Mouse (Mus musculus): ENCODE data around the gene Hist1h2bn. TPM values are rescaled to one million over a fixed set of nuclear protein-coding genes. Genes with fewer than 3 reads are reported as not detected.
"Not testable (repeated sequence)": the region's sequence is repeated elsewhere in the genome, so short reads cannot be mapped to it uniquely, and the experiment has no call there.

Gene Hist1h2bn
- 1.8 and 4.6 TPM in 2 replicates for polyA plus RNA-seq (2015; fragmentation: Nextera tagmentation; extraction: Ambion mirVana)

GRCm38 (mm10) chr13:21753524-21754285 lies at the start of gene Hist1h2bn, which contains the start of gene Hist1h2ak:
Gene Hist1h2bn (plus strand): TSS chr13:21754123.
Gene Hist1h2ak (minus strand): TSS chr13:21753827.
- H3K27me3 ChIP-seq (ENCODE audit: insufficient read depth, low read length); H3K36me3 ChIP-seq (ENCODE audit: insufficient read depth, low read length); H3K9me3 ChIP-seq (replicated peaks; ENCODE audit: low read length); H3K4me1 ChIP-seq (replicated peaks; ENCODE audit: insufficient read depth, low read length): not testable (repeated sequence)
- WGBS: under 1% methylated on average over 32 of the region's 50 CpGs
- peak; percentile 30; the same call in 1 of the 2 replicates for TF ChIP-seq CTCF (IDR thresholded peaks at IDR 0.05; ENCODE audit: low read depth)
- peak within 1 kb of the TSS; percentile 46; the same call in 1 of the 2 replicates for H3K9ac ChIP-seq (ENCODE audit: low read depth, low read length)
- ATAC-seq (replicated peaks; ENCODE audit: low FRiP score, low read depth) (peak; percentile 96), DNase-seq (ENCODE audit: low spot score) (peak; percentile 99)
- H3K27ac ChIP-seq: peak within 1 kb of the TSS; percentile 92
- peak within 1 kb of the TSS; percentile 44 for H3K4me3 ChIP-seq (replicated peaks; ENCODE audit: low read depth, low read length)
- peak within 1 kb of the TSS; percentile 65 for H3K4me2 ChIP-seq (ENCODE audit: low read length)

- ATAC-seq (replicated peaks; ENCODE audit: low FRiP score, low read depth) (no peak), DNase-seq (ENCODE audit: low spot score) (no peak)
- 72% methylated on average over 4 of the region's 4 CpGs for WGBS
- Histone ChIP-seq H3K27ac (no peak overlapping the region), H3K27me3 (ENCODE audit: insufficient read depth, low read length) (no peaks in the 10 kb centered on the region), H3K9ac (ENCODE audit: low read depth, low read length) (no peak overlapping the region), H3K4me2 (ENCODE audit: low read length) (no peak overlapping the region), H3K36me3 (ENCODE audit: insufficient read depth, low read length) (no peaks in the 10 kb centered on the region), H3K4me3 (replicated peaks; ENCODE audit: low read depth, low read length) (no peak overlapping the region), H3K4me1 (replicated peaks; ENCODE audit: insufficient read depth, low read length) (no peaks in the 10 kb centered on the region), H3K9me3 (replicated peaks; ENCODE audit: low read length) (no peaks in the 10 kb centered on the region)
- TF ChIP-seq CTCF (IDR thresholded peaks at IDR 0.05; ENCODE audit: low read depth): no peak
These were observed 47.3 kb upstream of the Hist1h2bn start for GRCm38 (mm10) chr13:21706669-21707068.

GRCm38 (mm10) chr13:21710031-21710711 lies 43.8 kb upstream of the Hist1h2bn start:
- Histone ChIP-seq H3K27me3 (ENCODE audit: insufficient read depth, low read length) (no peaks in the 10 kb centered on the region), H3K9ac (ENCODE audit: low read depth, low read length) (peak overlapping the region; percentile 54), H3K36me3 (ENCODE audit: insufficient read depth, low read length) (no peaks in the 10 kb centered on the region), H3K9me3 (replicated peaks; ENCODE audit: low read length) (no peaks in the 10 kb centered on the region), H3K4me1 (replicated peaks; ENCODE audit: insufficient read depth, low read length) (peaks cover 3% of the 10 kb centered on the region; the same call in 1 of the 2 replicates), H3K4me2 (ENCODE audit: low read length) (peak overlapping the region; percentile 78), H3K4me3 (replicated peaks; ENCODE audit: low read depth, low read length) (peak overlapping the region; percentile 75), H3K27ac (peak overlapping the region; percentile 81)
- DNase-seq (ENCODE audit: low spot score) (peak; percentile 96), ATAC-seq (replicated peaks; ENCODE audit: low FRiP score, low read depth) (peak; percentile 78)
- WGBS: under 1% methylated on average over 32 of the region's 32 CpGs
- TF ChIP-seq CTCF (IDR thresholded peaks at IDR 0.05; ENCODE audit: low read depth): peak; percentile 91

- 2% methylated on average over 22 of the region's 22 CpGs for whole genome bisulfite sequencing
- peaks cover 3% of the 10 kb centered on the region; the same call in 1 of the 2 replicates for H3K4me1 ChIP-seq (replicated peaks; ENCODE audit: insufficient read depth, low read length)
- peak overlapping the region; percentile 39 for H3K4me3 ChIP-seq (replicated peaks; ENCODE audit: low read depth, low read length)
- 0 out of 2 replicates have a peak overlapping the region, but pooled peaks have one; percentile 35 for H3K9ac ChIP-seq (ENCODE audit: low read depth, low read length)
- peak; percentile 79 for ATAC-seq (replicated peaks; ENCODE audit: low FRiP score, low read depth)
- no peaks in the 10 kb centered on the region for H3K36me3 ChIP-seq (ENCODE audit: insufficient read depth, low read length)
- no peaks in the 10 kb centered on the region for H3K27me3 ChIP-seq (ENCODE audit: insufficient read depth, low read length)
- peak overlapping the region; percentile 78 for H3K4me2 ChIP-seq (ENCODE audit: low read length)
- DNase-seq (ENCODE audit: low spot score): peak; percentile 48
- no peak for TF ChIP-seq CTCF (IDR thresholded peaks at IDR 0.05; ENCODE audit: low read depth)
- H3K9me3 ChIP-seq (replicated peaks; ENCODE audit: low read length): no peaks in the 10 kb centered on the region
- no peak overlapping the region; the same call in 1 of the 2 replicates for H3K27ac ChIP-seq
These were observed 43.0 kb upstream of the Hist1h2bn start for GRCm38 (mm10) chr13:21710821-21711525.

GRCm38 (mm10) chr13:21711698-21712097 lies 42.2 kb upstream of the Hist1h2bn start:
- Histone ChIP-seq H3K4me2 (ENCODE audit: low read length) (peak overlapping the region; percentile 78), H3K9me3 (replicated peaks; ENCODE audit: low read length) (no peaks in the 10 kb centered on the region), H3K4me3 (replicated peaks; ENCODE audit: low read depth, low read length) (peak overlapping the region; percentile 39; the same call in 1 of the 2 replicates), H3K27ac (no peak overlapping the region), H3K36me3 (ENCODE audit: insufficient read depth, low read length) (no peaks in the 10 kb centered on the region), H3K4me1 (replicated peaks; ENCODE audit: insufficient read depth, low read length) (peaks cover 3% of the 10 kb centered on the region; the same call in 1 of the 2 replicates), H3K27me3 (ENCODE audit: insufficient read depth, low read length) (no peaks in the 10 kb centered on the region), H3K9ac (ENCODE audit: low read depth, low read length) (no peak overlapping the region)
- 33% methylated on average over 4 of the region's 4 CpGs for WGBS
- ATAC-seq (replicated peaks; ENCODE audit: low FRiP score, low read depth): no peak
- no peak for TF ChIP-seq CTCF (IDR thresholded peaks at IDR 0.05; ENCODE audit: low read depth)
- DNase-seq (ENCODE audit: low spot score): no peak

- no peak overlapping the region for H3K27ac ChIP-seq
- H3K9me3 ChIP-seq (replicated peaks; ENCODE audit: low read length): no peaks in the 10 kb centered on the region
- peak overlapping the region; percentile 39 for H3K4me3 ChIP-seq (replicated peaks; ENCODE audit: low read depth, low read length)
- 0% methylated on average over 7 of the region's 7 CpGs for WGBS
- peak overlapping the region; percentile 59; the same call in 1 of the 2 replicates for H3K9ac ChIP-seq (ENCODE audit: low read depth, low read length)
- ATAC-seq (replicated peaks; ENCODE audit: low FRiP score, low read depth): no peak
- H3K36me3 ChIP-seq (ENCODE audit: insufficient read depth, low read length): no peaks in the 10 kb centered on the region
- peaks cover 15% of the 10 kb centered on the region; the same call in 1 of the 2 replicates for H3K4me1 ChIP-seq (replicated peaks; ENCODE audit: insufficient read depth, low read length)
- H3K4me2 ChIP-seq (ENCODE audit: low read length): peak overlapping the region; percentile 72
- peak; percentile 94 for TF ChIP-seq CTCF (IDR thresholded peaks at IDR 0.05; ENCODE audit: low read depth)
- DNase-seq (ENCODE audit: low spot score): peak; percentile 91
- no peaks in the 10 kb centered on the region for H3K27me3 ChIP-seq (ENCODE audit: insufficient read depth, low read length)
These were observed 39.2 kb upstream of the Hist1h2bn start for GRCm38 (mm10) chr13:21714725-21715124.
